Mouse (Mus musculus): ENCODE measurements around the gene Prkag3. TPM values are rescaled to one million over a fixed set of nuclear protein-coding genes. Genes with fewer than 3 reads are reported as not detected.
A peak's percentile ranks its signal among the peaks of the same experiment; 100 is the strongest.

Prkag3 gene
- polyA plus RNA-seq, 1 experiment from 2014 or later: not detected

GRCm38 (mm10) chr1:74787846-74788245 lies 38.8 kb upstream of the Prkag3 start:
- peaks cover 28% of the 10 kb centered on the region for H3K4me1 ChIP-seq (ENCODE audit: control insufficient read depth, insufficient read depth, low read length)
- WGBS: 8% methylated on average over 7 of the region's 7 CpGs

GRCm38 (mm10) chr1:74784041-74784759 lies 35.2 kb upstream of the Prkag3 start:
- Histone ChIP-seq H3K4me3 (ENCODE audit: low read depth, low read length) (peak overlapping the region; percentile 38), H3K9me3 (ENCODE audit: control insufficient read depth, low read length) (no peaks in the 10 kb centered on the region), H3K27ac (replicated peaks; ENCODE audit: low read depth, low read length) (no peak overlapping the region), H3K9ac (ENCODE audit: low read length) (no peak overlapping the region), H3K27me3 (ENCODE audit: control insufficient read depth, insufficient read depth, low read length) (peaks cover 74% of the 10 kb centered on the region), H3K36me3 (ENCODE audit: control insufficient read depth, insufficient read depth, low read length) (no peaks in the 10 kb centered on the region), H3K4me1 (ENCODE audit: control insufficient read depth, insufficient read depth, low read length) (peaks cover 9% of the 10 kb centered on the region), H3K4me2 (ENCODE audit: low read depth, severe bottlenecking) (peak overlapping the region; percentile 82)
- peak; percentile 59; the same call in 1 of the 2 replicates for ATAC-seq (ENCODE audit: insufficient number of reproducible peaks, low FRiP score, low TSS enrichment, low read depth)
- WGBS: 3% methylated on average over 67 of the region's 67 CpGs
- peak; percentile 81 for DNase-seq (ENCODE audit: low spot score)

More at GRCm38 (mm10) chr1:74787846-74788245, 38.8 kb upstream of the Prkag3 start:
- Histone ChIP-seq H3K27ac (replicated peaks; ENCODE audit: low read depth, low read length) (no peak overlapping the region), H3K9ac (ENCODE audit: low read length) (no peak overlapping the region), H3K9me3 (ENCODE audit: control insufficient read depth, low read length) (no peaks in the 10 kb centered on the region), H3K4me3 (ENCODE audit: low read depth, low read length) (no peak overlapping the region), H3K27me3 (ENCODE audit: control insufficient read depth, insufficient read depth, low read length) (peaks cover 79% of the 10 kb centered on the region), H3K4me2 (ENCODE audit: low read depth, severe bottlenecking) (no peak overlapping the region), H3K36me3 (ENCODE audit: control insufficient read depth, insufficient read depth, low read length) (no peaks in the 10 kb centered on the region)
- no peak for ATAC-seq (ENCODE audit: insufficient number of reproducible peaks, low FRiP score, low TSS enrichment, low read depth)
- peak; percentile 90 for DNase-seq (ENCODE audit: low spot score)

GRCm38 (mm10) chr1:74783554-74783953 lies 34.5 kb upstream of the Prkag3 start:
- Histone ChIP-seq H3K4me3 (ENCODE audit: low read depth, low read length) (peak overlapping the region; percentile 38), H3K27me3 (ENCODE audit: control insufficient read depth, insufficient read depth, low read length) (peaks cover 75% of the 10 kb centered on the region), H3K9me3 (ENCODE audit: control insufficient read depth, low read length) (no peaks in the 10 kb centered on the region), H3K27ac (replicated peaks; ENCODE audit: low read depth, low read length) (no peak overlapping the region), H3K4me2 (ENCODE audit: low read depth, severe bottlenecking) (peak overlapping the region; percentile 82), H3K4me1 (ENCODE audit: control insufficient read depth, insufficient read depth, low read length) (peaks cover 4% of the 10 kb centered on the region), H3K36me3 (ENCODE audit: control insufficient read depth, insufficient read depth, low read length) (no peaks in the 10 kb centered on the region), H3K9ac (ENCODE audit: low read length) (no peak overlapping the region)
- ATAC-seq (ENCODE audit: insufficient number of reproducible peaks, low FRiP score, low TSS enrichment, low read depth): no peak
- peak; percentile 27 for DNase-seq (ENCODE audit: low spot score)
- WGBS: 2% methylated on average over 13 of the region's 13 CpGs

GRCm38 (mm10) chr1:74782045-74782444 lies 33.0 kb upstream of the Prkag3 start:
- WGBS: 23% methylated on average over 14 of the region's 14 CpGs
- no peak overlapping the region for H3K4me3 ChIP-seq (ENCODE audit: low read depth, low read length)
- H3K4me2 ChIP-seq (ENCODE audit: low read depth, severe bottlenecking): no peak overlapping the region
- peaks cover 4% of the 10 kb centered on the region; the same call in 1 of the 2 replicates for H3K4me1 ChIP-seq (ENCODE audit: control insufficient read depth, insufficient read depth, low read length)
- no peak overlapping the region for H3K27ac ChIP-seq (replicated peaks; ENCODE audit: low read depth, low read length)
- H3K27me3 ChIP-seq (ENCODE audit: control insufficient read depth, insufficient read depth, low read length): peaks cover 68% of the 10 kb centered on the region
- ATAC-seq (ENCODE audit: insufficient number of reproducible peaks, low FRiP score, low TSS enrichment, low read depth) (no peak), DNase-seq (ENCODE audit: low spot score) (no peak)
- no peak overlapping the region for H3K9ac ChIP-seq (ENCODE audit: low read length)
- no peaks in the 10 kb centered on the region for H3K9me3 ChIP-seq (ENCODE audit: control insufficient read depth, low read length)
- no peaks in the 10 kb centered on the region for H3K36me3 ChIP-seq (ENCODE audit: control insufficient read depth, insufficient read depth, low read length)

GRCm38 (mm10) chr1:74778934-74779486 lies 30.0 kb upstream of the Prkag3 start:
- Histone ChIP-seq H3K9me3 (ENCODE audit: control insufficient read depth, low read length) (no peaks in the 10 kb centered on the region), H3K4me3 (ENCODE audit: low read depth, low read length) (no peak overlapping the region), H3K4me1 (ENCODE audit: control insufficient read depth, insufficient read depth, low read length) (peaks cover 4% of the 10 kb centered on the region; the same call in 1 of the 2 replicates), H3K4me2 (ENCODE audit: low read depth, severe bottlenecking) (no peak overlapping the region), H3K36me3 (ENCODE audit: control insufficient read depth, insufficient read depth, low read length) (no peaks in the 10 kb centered on the region), H3K27ac (replicated peaks; ENCODE audit: low read depth, low read length) (no peak overlapping the region), H3K9ac (ENCODE audit: low read length) (no peak overlapping the region), H3K27me3 (ENCODE audit: control insufficient read depth, insufficient read depth, low read length) (peaks cover 59% of the 10 kb centered on the region)
- no peak for ATAC-seq (ENCODE audit: insufficient number of reproducible peaks, low FRiP score, low TSS enrichment, low read depth)
- DNase-seq (ENCODE audit: low spot score): no peak
- WGBS: 33% methylated on average over 3 of the region's 3 CpGs

GRCm38 (mm10) chr1:74775816-74776215 lies 26.8 kb upstream of the Prkag3 start:
- Histone ChIP-seq H3K36me3 (ENCODE audit: control insufficient read depth, insufficient read depth, low read length) (no peaks in the 10 kb centered on the region), H3K9ac (ENCODE audit: low read length) (peak overlapping the region; percentile 17; the same call in 1 of the 2 replicates), H3K4me1 (ENCODE audit: control insufficient read depth, insufficient read depth, low read length) (peaks cover 7% of the 10 kb centered on the region; the same call in 1 of the 2 replicates), H3K9me3 (ENCODE audit: control insufficient read depth, low read length) (no peaks in the 10 kb centered on the region), H3K27ac (replicated peaks; ENCODE audit: low read depth, low read length) (no peak overlapping the region), H3K27me3 (ENCODE audit: control insufficient read depth, insufficient read depth, low read length) (peaks cover 56% of the 10 kb centered on the region), H3K4me2 (ENCODE audit: low read depth, severe bottlenecking) (peak overlapping the region; percentile 5; the same call in 1 of the 2 replicates), H3K4me3 (ENCODE audit: low read depth, low read length) (no peak overlapping the region)
- WGBS: 9% methylated on average over 5 of the region's 5 CpGs
- no peak for ATAC-seq (ENCODE audit: insufficient number of reproducible peaks, low FRiP score, low TSS enrichment, low read depth)
- DNase-seq (ENCODE audit: low spot score): peak; percentile 63

GRCm38 (mm10) chr1:74774062-74774461 lies 25.0 kb upstream of the Prkag3 start:
- Histone ChIP-seq H3K27ac (replicated peaks; ENCODE audit: low read depth, low read length) (no peak overlapping the region), H3K4me2 (ENCODE audit: low read depth, severe bottlenecking) (peak overlapping the region; percentile 27), H3K9ac (ENCODE audit: low read length) (no peak overlapping the region), H3K36me3 (ENCODE audit: control insufficient read depth, insufficient read depth, low read length) (no peaks in the 10 kb centered on the region), H3K9me3 (ENCODE audit: control insufficient read depth, low read length) (no peaks in the 10 kb centered on the region), H3K4me3 (ENCODE audit: low read depth, low read length) (no peak overlapping the region), H3K27me3 (ENCODE audit: control insufficient read depth, insufficient read depth, low read length) (peaks cover 62% of the 10 kb centered on the region), H3K4me1 (ENCODE audit: control insufficient read depth, insufficient read depth, low read length) (peaks cover 8% of the 10 kb centered on the region; the same call in 1 of the 2 replicates)
- no peak for DNase-seq (ENCODE audit: low spot score)
- ATAC-seq (ENCODE audit: insufficient number of reproducible peaks, low FRiP score, low TSS enrichment, low read depth): no peak
- WGBS: 9% methylated on average over 7 of the region's 7 CpGs

GRCm38 (mm10) chr1:74773136-74773535 lies 24.1 kb upstream of the Prkag3 start:
- Histone ChIP-seq H3K27ac (replicated peaks; ENCODE audit: low read depth, low read length) (no peak overlapping the region), H3K9me3 (ENCODE audit: control insufficient read depth, low read length) (no peaks in the 10 kb centered on the region), H3K9ac (ENCODE audit: low read length) (no peak overlapping the region), H3K4me3 (ENCODE audit: low read depth, low read length) (no peak overlapping the region), H3K4me1 (ENCODE audit: control insufficient read depth, insufficient read depth, low read length) (peaks cover 8% of the 10 kb centered on the region; the same call in 1 of the 2 replicates), H3K27me3 (ENCODE audit: control insufficient read depth, insufficient read depth, low read length) (peaks cover 68% of the 10 kb centered on the region), H3K36me3 (ENCODE audit: control insufficient read depth, insufficient read depth, low read length) (no peaks in the 10 kb centered on the region), H3K4me2 (ENCODE audit: low read depth, severe bottlenecking) (peak overlapping the region; percentile 29; the same call in 1 of the 2 replicates)
- under 1% methylated on average over 15 of the region's 15 CpGs for WGBS
- DNase-seq (ENCODE audit: low spot score) (peak; percentile 77), ATAC-seq (ENCODE audit: insufficient number of reproducible peaks, low FRiP score, low TSS enrichment, low read depth) (peak; percentile 66)

Data from limb, embryonic 11.5 days (tissue).